8 mouse cellular contexts compared by ENCODE assay signal in genomic region chr10:81378553-81379182, GRCm38 (mm10). TPM values are rescaled to one million over a fixed set of nuclear protein-coding genes. Genes with fewer than 3 reads are reported as not detected.
DNase-seq lines count a peak whose midpoint lies in the region; ATAC-seq lines count a peak whose summit lies in the region.

No protein-coding gene starts in this region.

- peak overlapping the region; percentile 74 to 76 for H3K27ac ChIP-seq in heart, embryonic 14.5 days (replicated peaks in 1 of 2; ENCODE audit: control insufficient read depth in 1 of 2, insufficient read depth in 1 of 2, low read depth in 2 of 2, low read length in 2 of 2)
- H3K27ac ChIP-seq in liver, embryonic 13.5 days: peak overlapping the region; percentile 99
- H3K27ac ChIP-seq in stomach, embryonic 16.5 days (ENCODE audit: low read length): peak overlapping the region; percentile 84

- peaks cover 20 to 29% of the 10 kb centered on the region in 2 experiments for H3K4me1 ChIP-seq in heart, embryonic 14.5 days (ENCODE audit: control insufficient read depth in 2 of 2, insufficient read depth in 2 of 2, low read length in 2 of 2)
- H3K4me1 ChIP-seq in liver, embryonic 13.5 days (replicated peaks): peaks cover 85% of the 10 kb centered on the region
- H3K4me1 ChIP-seq in stomach, embryonic 16.5 days (ENCODE audit: control insufficient read depth, insufficient read depth, low read length): peaks cover 26% of the 10 kb centered on the region

- peak overlapping the region; percentile 71 to 87 for H3K4me3 ChIP-seq in heart, embryonic 14.5 days (ENCODE audit: control insufficient read depth in 1 of 2, insufficient read depth in 1 of 2, low read depth in 1 of 2, low read length in 2 of 2)
- H3K4me3 ChIP-seq in liver, embryonic 13.5 days (replicated peaks): peak overlapping the region; percentile 89
- H3K4me3 ChIP-seq in stomach, embryonic 16.5 days (replicated peaks; ENCODE audit: low read length): peak overlapping the region; percentile 88

- H3K9ac ChIP-seq in heart, embryonic 14.5 days (ENCODE audit: low read length): peak overlapping the region; percentile 73
- peak overlapping the region; percentile 87 for H3K9ac ChIP-seq in liver, embryonic 13.5 days
- H3K9ac ChIP-seq in stomach, embryonic 16.5 days (ENCODE audit: low read length): peak overlapping the region; percentile 74

- H3K4me2 ChIP-seq in heart, embryonic 14.5 days (ENCODE audit: low read length): peak overlapping the region; percentile 78
- H3K4me2 ChIP-seq in liver, embryonic 13.5 days: peak overlapping the region; percentile 82
- H3K4me2 ChIP-seq in stomach, embryonic 16.5 days (ENCODE audit: low read depth, low read length): peak overlapping the region; percentile 75

- H3K36me3 ChIP-seq in heart, embryonic 14.5 days (ENCODE audit: control insufficient read depth, insufficient read depth, low read length): peaks cover 25% of the 10 kb centered on the region
- peaks cover 27% of the 10 kb centered on the region for H3K36me3 ChIP-seq in liver, embryonic 13.5 days
- peaks cover 8% of the 10 kb centered on the region; the same call in 1 of the 2 replicates for H3K36me3 ChIP-seq in stomach, embryonic 16.5 days (ENCODE audit: control insufficient read depth, insufficient read depth, low read length)

- H3K27me3 ChIP-seq in heart, embryonic 14.5 days (ENCODE audit: control insufficient read depth, insufficient read depth, low read length): no peaks in the 10 kb centered on the region
- no peaks in the 10 kb centered on the region for H3K27me3 ChIP-seq in liver, embryonic 13.5 days
- H3K27me3 ChIP-seq in stomach, embryonic 16.5 days (ENCODE audit: control insufficient read depth, insufficient read depth, low read length): no peaks in the 10 kb centered on the region

- peak; percentile 100 for DNase-seq in CD4-positive, CD25-positive, alpha-beta regulatory T cell, adult 2 months (ENCODE audit: low read depth, low spot score)
- DNase-seq in c-Kit-negative CD71-positive TER-119-positive erythroid progenitor cells, embryonic 14.5 days (ENCODE audit: low read depth, low spot score): peak; percentile 100
- peak; percentile 99 for DNase-seq in fibroblast of lung, adult 2 months (ENCODE audit: low read depth)
- DNase-seq in kidney, postnatal 14 days: peak; percentile 100
- peak; percentile 100 for DNase-seq in liver, embryonic 13.5 days
- peak; percentile 100 for DNase-seq in neural tube, embryonic 10.5 days (ENCODE audit: extremely low spot score, low spot score)

- ATAC-seq in heart, embryonic 14.5 days (ENCODE audit: insufficient number of reproducible peaks, insufficient read depth, low FRiP score, low read depth): peak; percentile 93
- peak; percentile 85 for ATAC-seq in liver, embryonic 13.5 days (ENCODE audit: low read depth)
- peak; percentile 97 for ATAC-seq in stomach, embryonic 16.5 days (ENCODE audit: insufficient read depth, low FRiP score)

- no peaks in the 10 kb centered on the region for H3K9me3 ChIP-seq in heart, embryonic 14.5 days (ENCODE audit: control insufficient read depth, low read length)
- H3K9me3 ChIP-seq in liver, embryonic 13.5 days (replicated peaks): no peaks in the 10 kb centered on the region
- H3K9me3 ChIP-seq in stomach, embryonic 16.5 days (replicated peaks; ENCODE audit: control insufficient read depth, low read length): no peaks in the 10 kb centered on the region

- under 1% methylated on average over 46 of the region's 46 CpGs for WGBS in heart, embryonic 14.5 days
- WGBS in liver, embryonic 13.5 days (ENCODE audit: insufficient replicate concordance): under 1% methylated on average over 46 of the region's 46 CpGs
- WGBS in stomach, embryonic 16.5 days: under 1% methylated on average over 46 of the region's 46 CpGs

RNA-seq across cellular contexts. Expression of gene Fzr1, which starts 0.4 kb away (rescaled TPM):
- 64.6 and 67.0 TPM in 2 replicates for polyA plus RNA-seq in heart, embryonic 14.5 days (2014; fragmentation: Nextera tagmentation; extraction: Ambion mirVana)
- 89.5 and 94.1 TPM in 2 replicates for polyA plus RNA-seq in liver, embryonic 13.5 days (2015; fragmentation: Nextera tagmentation; extraction: Ambion mirVana)
- polyA plus RNA-seq in stomach, embryonic 16.5 days (2015; fragmentation: Nextera tagmentation; extraction: Ambion mirVana): 69.2 and 79.0 TPM in 2 replicates

RNA-seq across cellular contexts. Expression of gene Dohh, which starts 5.6 kb away (rescaled TPM):
- polyA plus RNA-seq in heart, embryonic 14.5 days (2014; fragmentation: Nextera tagmentation; extraction: Ambion mirVana): 52.6 and 53.5 TPM in 2 replicates
- polyA plus RNA-seq in liver, embryonic 13.5 days (2015; fragmentation: Nextera tagmentation; extraction: Ambion mirVana): 61.1 and 68.7 TPM in 2 replicates
- 77.4 and 79.6 TPM in 2 replicates for polyA plus RNA-seq in stomach, embryonic 16.5 days (2015; fragmentation: Nextera tagmentation; extraction: Ambion mirVana)

RNA-seq across cellular contexts. Expression of gene Gm48551, which starts 5.6 kb away (rescaled TPM):
- 1.7 and 2.0 TPM in 2 replicates for polyA plus RNA-seq in heart, embryonic 14.5 days (2014; fragmentation: Nextera tagmentation; extraction: Ambion mirVana)
- 0.86 and 0.89 TPM in 2 replicates for polyA plus RNA-seq in liver, embryonic 13.5 days (2015; fragmentation: Nextera tagmentation; extraction: Ambion mirVana)
- 3.0 and 3.8 TPM in 2 replicates for polyA plus RNA-seq in stomach, embryonic 16.5 days (2015; fragmentation: Nextera tagmentation; extraction: Ambion mirVana)

RNA-seq across cellular contexts. Expression of gene Gm48552, which starts 10.1 kb away (rescaled TPM):
- 1.0 TPM in 2 replicates for polyA plus RNA-seq in heart, embryonic 14.5 days (2014; fragmentation: Nextera tagmentation; extraction: Ambion mirVana)
- polyA plus RNA-seq in liver, embryonic 13.5 days (2015; fragmentation: Nextera tagmentation; extraction: Ambion mirVana): 0.93 TPM in 1 of 2 replicates, not detected in the other
- 1.3 and 1.5 TPM in 2 replicates for polyA plus RNA-seq in stomach, embryonic 16.5 days (2015; fragmentation: Nextera tagmentation; extraction: Ambion mirVana)

RNA-seq across cellular contexts. Expression of gene 4930404N11Rik, which starts 13.1 kb away (rescaled TPM):
- 0.28 and 0.38 TPM in 2 replicates for polyA plus RNA-seq in heart, embryonic 14.5 days (2014; fragmentation: Nextera tagmentation; extraction: Ambion mirVana)
- polyA plus RNA-seq in liver, embryonic 13.5 days (2015; fragmentation: Nextera tagmentation; extraction: Ambion mirVana): 1.2 and 1.4 TPM in 2 replicates
- polyA plus RNA-seq in stomach, embryonic 16.5 days (2015; fragmentation: Nextera tagmentation; extraction: Ambion mirVana): 2.9 and 3.0 TPM in 2 replicates

Comparison
In these comparisons a context has a peak if more than half of its experiments do, and no peak if none do; other contexts are left out.
1. Peak in every context shown above with its lines: DNase-seq, ATAC-seq, H3K4me3 ChIP-seq and H3K27ac ChIP-seq.